Mouse (Mus musculus): Measurements from ENCODE around the gene Gm15517.

DNA sequence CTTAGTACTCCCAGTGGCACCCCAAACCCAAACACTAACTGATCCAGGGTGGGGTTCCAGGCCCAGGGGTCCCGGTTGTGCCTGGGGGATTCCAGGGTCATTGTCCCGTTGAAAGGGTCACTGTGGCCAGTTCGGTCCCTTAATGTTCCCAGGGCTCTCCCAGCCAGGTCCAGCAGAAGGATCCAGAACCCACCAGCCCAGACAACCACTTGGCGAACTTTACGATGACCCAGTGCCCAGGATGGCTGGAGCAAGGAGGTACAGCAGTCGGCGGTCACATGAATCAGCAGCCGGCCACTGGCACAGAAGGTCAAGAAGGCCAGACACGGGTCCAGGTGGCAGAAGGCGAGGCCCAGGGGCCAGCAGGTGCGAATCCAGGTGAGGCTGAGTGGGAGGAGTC, 6.9 kb downstream of the Gm15517 start:
- TF ChIP-seq CTCF (IDR thresholded peaks at IDR 0.05; ENCODE audit: extremely low read depth, insufficient read depth, insufficient read length, insufficient replicate concordance): no peak
- no peak for TF ChIP-seq POLR2A (IDR thresholded peaks at IDR 0.05; ENCODE audit: low read depth, low read length)

Data from spleen, adult 2 months (tissue).